Mouse (Mus musculus) cerebellum, postnatal 14 days (tissue): Measurements from ENCODE around the gene Ndufb11.

Experiments used
- DNase-seq, 2 experiments: peaks; one replicate each; pipeline ENCODE4 v3.0.0; 2021; ENCODE audit warnings: mixed read lengths in 2 of 2

The Ndufb11 gene

GRCm38 (mm10) chrX:20617176-20617902, at the start of gene Ndufb11, which contains the start of gene Rbm10:
Ndufb11 (minus strand) TSS chrX:20617619.
Rbm10 (plus strand) TSS chrX:20617503.
- peak; percentile 81 to 82 for DNase-seq

DNA sequence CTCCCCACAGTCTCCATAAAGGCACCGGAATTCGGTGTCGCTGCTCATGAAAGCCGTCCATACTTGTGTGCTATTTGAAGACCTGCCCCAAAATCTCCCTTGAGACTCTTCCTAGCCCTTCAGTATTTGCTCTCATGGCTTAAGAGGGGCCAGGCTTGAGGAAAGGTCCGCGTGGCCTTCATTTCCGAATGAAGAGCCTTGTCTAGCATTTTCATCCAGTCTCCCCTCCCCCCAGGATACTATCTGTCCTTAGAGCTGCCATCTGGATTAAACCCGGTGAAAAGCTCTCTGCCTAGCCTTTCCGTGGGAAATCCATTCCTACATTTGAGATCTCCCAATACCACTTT, 46.0 kb upstream of the Ndufb11 start:
- DNase-seq, result peak; percentile 22 to 33

DNA sequence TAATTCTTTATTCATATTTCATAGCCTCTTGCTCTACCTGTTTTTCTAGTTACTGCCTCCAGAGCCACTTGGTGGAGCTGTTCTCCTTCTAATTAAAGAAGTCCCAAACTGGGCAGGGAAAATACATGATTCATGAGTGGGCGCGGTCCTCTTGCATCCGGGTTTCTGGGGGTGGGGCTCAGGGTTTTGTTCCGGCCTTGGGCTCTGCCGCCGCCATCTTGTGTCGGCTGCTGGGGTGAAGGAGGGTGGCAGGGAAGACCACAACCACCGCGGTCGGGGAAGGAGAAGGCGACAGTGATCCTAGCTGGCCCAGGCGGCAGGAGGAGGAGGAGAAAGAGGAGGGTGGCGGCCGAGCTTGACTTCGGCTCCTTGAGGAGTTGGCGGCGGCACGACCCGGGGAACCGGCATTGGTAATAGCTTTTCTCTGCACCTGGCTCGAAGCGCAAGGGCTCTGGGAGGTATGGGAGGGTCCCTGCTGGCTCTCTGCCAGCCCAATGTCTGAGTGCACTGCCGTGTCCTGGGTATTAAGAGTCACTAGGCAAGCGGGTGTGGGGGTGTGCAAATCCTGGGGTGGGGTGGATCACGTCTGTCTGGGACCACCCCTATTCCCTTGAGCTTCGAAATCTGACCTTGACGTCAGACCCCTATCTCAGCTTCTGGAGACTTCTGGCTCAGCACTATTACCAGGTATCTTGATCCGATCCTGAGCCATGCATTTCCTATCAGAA, 45.5 kb upstream of the Ndufb11 start:
- DNase-seq, result peak; percentile 87

DNA sequence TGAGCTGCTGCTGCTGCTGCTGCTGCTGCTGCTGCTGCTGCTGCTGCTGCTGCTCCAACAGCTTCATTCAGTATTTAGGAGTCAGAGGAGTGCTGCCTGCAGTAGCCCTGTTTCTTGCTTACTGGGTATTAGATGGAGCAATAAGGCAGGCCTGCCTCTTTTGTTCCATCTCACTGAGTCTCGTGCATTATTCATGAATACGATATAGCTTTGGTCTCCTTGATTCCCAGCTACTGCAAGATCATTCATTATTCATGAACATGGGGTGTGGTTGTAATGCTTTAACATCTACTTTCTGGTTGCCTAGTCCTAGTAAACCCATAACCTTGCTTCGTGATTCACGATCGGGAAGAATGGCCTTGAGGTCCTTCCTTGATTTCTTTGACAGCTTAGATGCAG, 44.9 kb upstream of the Ndufb11 start:
- DNase-seq, result no peak

DNA sequence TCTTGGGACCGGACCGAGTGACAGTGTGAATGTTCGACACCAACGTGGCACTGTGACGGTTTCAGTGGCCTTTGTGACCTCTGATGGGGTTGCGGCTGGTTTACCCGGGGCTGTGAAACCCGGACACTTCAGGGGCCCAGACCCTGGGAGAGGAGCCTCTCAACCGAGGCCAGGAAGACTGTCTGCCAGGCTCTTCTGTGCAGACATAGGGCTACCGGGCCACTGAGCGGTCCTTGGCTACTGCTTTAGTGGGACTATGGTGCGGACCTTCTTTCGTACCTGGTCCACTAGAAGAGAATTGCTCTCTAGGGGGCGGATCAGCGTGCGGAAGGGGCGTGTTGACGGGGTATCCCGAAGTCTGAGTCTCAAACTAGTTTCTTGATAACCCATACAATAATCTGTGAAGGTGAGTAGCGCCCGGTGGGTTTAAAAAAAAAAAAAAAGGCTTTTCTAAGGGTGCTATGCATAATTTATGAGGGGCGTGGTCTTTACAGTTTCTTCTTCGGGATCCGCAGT, 41.5 kb upstream of the Ndufb11 start:
- peak in 1 of 2 experiments; percentile 11 for DNase-seq

GRCm38 (mm10) chrX:20658026-20658652, 40.7 kb upstream of the Ndufb11 start, which contains the start of gene Uba1:
Uba1 (plus strand) TSS chrX:20658326.
- DNase-seq, result peak; percentile 83 to 84

DNA sequence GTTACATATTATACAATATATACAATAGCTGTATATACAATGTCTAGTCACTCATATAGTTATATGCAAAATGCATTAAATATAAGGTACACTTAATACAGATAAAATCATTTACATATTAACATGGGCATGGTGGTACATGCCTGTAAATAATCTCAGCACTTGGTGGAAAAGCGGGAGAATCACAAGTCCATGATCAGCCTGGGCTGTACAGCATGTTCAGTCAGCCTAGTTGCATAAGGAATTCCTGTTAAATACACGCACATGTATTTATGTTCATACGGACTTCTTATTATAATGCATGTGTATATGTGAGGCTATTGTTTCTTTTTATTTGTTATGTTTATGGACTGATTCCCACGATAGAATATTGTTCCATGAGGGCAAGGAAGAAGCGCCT, 40.2 kb upstream of the Ndufb11 start:
- peak in 1 of 2 experiments; percentile 7 for DNase-seq

GRCm38 (mm10) chrX:20644780-20645179, 27.4 kb upstream of the Ndufb11 start:
- DNase-seq, result no peak

- DNase-seq, result no peak
Measured at GRCm38 (mm10) chrX:20638141-20638540, 20.7 kb upstream of the Ndufb11 start.

GRCm38 (mm10) chrX:20617903-20618399, 532 bp upstream of the Ndufb11 start:
- DNase-seq, result peak; percentile 64 to 70

- DNase-seq, result no peak
Measured at GRCm38 (mm10) chrX:20616861-20617175, 601 bp downstream of the Ndufb11 start.

GRCm38 (mm10) chrX:20608500-20608899, 8.9 kb downstream of the Ndufb11 start:
- DNase-seq, result no peak

GRCm38 (mm10) chrX:20587968-20588367, 29.5 kb downstream of the Ndufb11 start:
- DNase-seq, result peak; percentile 7 to 19

GRCm38 (mm10) chrX:20573927-20574326, 43.5 kb downstream of the Ndufb11 start:
- DNase-seq, result no peak

GRCm38 (mm10) chrX:20572683-20573082, 44.7 kb downstream of the Ndufb11 start:
- DNase-seq, result peak; percentile 11 to 24

GRCm38 (mm10) chrX:20571024-20571423, 46.4 kb downstream of the Ndufb11 start:
- DNase-seq, result no peak
